Mouse (Mus musculus) testis, adult 2 months (tissue): ENCODE measurements around the gene Rgs6. TPM values are rescaled to one million over a fixed set of nuclear protein-coding genes. Genes with fewer than 3 reads are reported as not detected.

Experiments
- H3K27ac ChIP-seq: fragments of 200-500 bp; 2 replicates; pipeline ENCODE4 v1.5.1; 2012; ENCODE audit warnings: low read depth, low read length; ENCODE audit not compliant: control insufficient read depth, insufficient read depth
- H3K27me3 ChIP-seq: fragments of 200-500 bp; 2 replicates; pipeline ENCODE4 v1.6.1; 2012; ENCODE audit warnings: mild to moderate bottlenecking, low read length, moderate library complexity; ENCODE audit not compliant: control insufficient read depth, insufficient read depth
- H3K36me3 ChIP-seq: fragments of 200-500 bp; 2 replicates; pipeline ENCODE4 v1.6.1; 2012; ENCODE audit warnings: mild to moderate bottlenecking, low read length; ENCODE audit not compliant: control insufficient read depth, insufficient read depth
- H3K4me1 ChIP-seq: fragments of 200-500 bp; 2 replicates; pipeline ENCODE4 v1.6.1; 2012; ENCODE audit warnings: low read length; ENCODE audit not compliant: control insufficient read depth, insufficient read depth
- H3K4me3 ChIP-seq: fragments of 200-500 bp; 2 replicates; pipeline ENCODE4 v1.5.1; 2012; ENCODE audit warnings: low read depth, mild to moderate bottlenecking, low read length, moderate library complexity, mixed read lengths; ENCODE audit not compliant: control insufficient read depth
- CTCF ChIP-seq: fragments of 200-500 bp; IDR thresholded peaks from 2 replicates; pipeline ENCODE4 v1.5.1; 2012; ENCODE audit warnings: low read depth, mild to moderate bottlenecking, inconsistent platforms, low read length, moderate library complexity; ENCODE audit not compliant: control insufficient read depth, insufficient read depth, insufficient replicate concordance
- POLR2A ChIP-seq: fragments of 200-500 bp; IDR thresholded peaks from 2 replicates; pipeline ENCODE4 v1.6.1; 2012; ENCODE audit warnings: low read depth, mild to moderate bottlenecking, inconsistent platforms, low read length, moderate library complexity; ENCODE audit not compliant: control insufficient read depth
- polyA plus RNA-seq: library from polyadenylated mRNA; depleted of rRNA; stranded (reverse); fragments of >200 nt; gene quantifications from 2 replicates; pipeline ENCODE4 v1.2.3, GENCODE M21; 2012

Rgs6 gene
- polyA plus RNA-seq, 1 experiment = 0.75 TPM

DNA sequence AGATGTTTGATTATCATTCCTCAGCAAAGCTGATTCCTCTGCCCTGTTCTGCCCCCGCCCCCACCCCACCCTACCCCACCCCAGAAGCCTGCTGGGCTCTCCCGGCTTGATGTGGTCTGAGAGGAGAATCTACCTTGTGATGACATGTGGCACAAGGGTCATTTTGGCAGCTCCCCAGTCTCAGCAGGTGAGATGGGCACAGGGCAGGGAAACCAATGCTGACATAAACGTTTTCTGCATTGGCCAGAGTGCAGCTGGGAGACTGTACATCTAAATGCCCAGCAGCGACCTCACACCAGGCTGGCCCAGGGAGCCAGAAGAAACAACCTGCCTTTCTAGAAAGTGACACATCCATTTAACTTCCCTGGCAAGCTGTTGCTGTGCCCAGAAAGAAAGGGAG, 572.6 kb downstream of the Rgs6 start:
- H3K4me3 ChIP-seq = no peak overlapping the region
- no peaks in the 10 kb centered on the region for H3K36me3 ChIP-seq
- H3K27ac ChIP-seq = no peak overlapping the region
- H3K4me1 ChIP-seq = no peaks in the 10 kb centered on the region
- H3K27me3 ChIP-seq = no peaks in the 10 kb centered on the region
- TF ChIP-seq POLR2A = no peak
- no peak for TF ChIP-seq CTCF

DNA sequence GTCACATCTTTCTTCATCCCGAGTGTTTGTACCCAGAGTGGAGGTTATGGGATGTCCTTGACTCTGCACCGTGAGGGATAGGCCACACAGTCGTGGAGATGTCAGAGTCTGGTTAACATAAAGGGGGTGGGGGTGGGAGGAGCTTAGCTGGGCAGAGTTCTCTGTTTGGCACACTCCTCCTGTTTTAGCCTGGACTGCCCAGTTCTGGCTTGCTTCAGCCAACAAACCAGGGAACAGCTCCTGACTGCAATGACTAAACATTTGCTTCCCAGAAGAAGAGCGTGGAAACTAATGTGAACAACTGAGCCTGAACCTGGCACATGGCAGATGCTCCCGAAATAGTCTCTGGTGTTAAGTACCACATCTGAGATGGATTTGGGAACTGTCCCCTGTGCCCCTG, 575.6 kb downstream of the Rgs6 start:
- no peak overlapping the region for H3K27ac ChIP-seq
- H3K4me3 ChIP-seq = no peak overlapping the region
- no peaks in the 10 kb centered on the region for H3K27me3 ChIP-seq
- no peak for TF ChIP-seq POLR2A
- no peak for TF ChIP-seq CTCF
- H3K36me3 ChIP-seq = no peaks in the 10 kb centered on the region
- no peaks in the 10 kb centered on the region for H3K4me1 ChIP-seq

DNA sequence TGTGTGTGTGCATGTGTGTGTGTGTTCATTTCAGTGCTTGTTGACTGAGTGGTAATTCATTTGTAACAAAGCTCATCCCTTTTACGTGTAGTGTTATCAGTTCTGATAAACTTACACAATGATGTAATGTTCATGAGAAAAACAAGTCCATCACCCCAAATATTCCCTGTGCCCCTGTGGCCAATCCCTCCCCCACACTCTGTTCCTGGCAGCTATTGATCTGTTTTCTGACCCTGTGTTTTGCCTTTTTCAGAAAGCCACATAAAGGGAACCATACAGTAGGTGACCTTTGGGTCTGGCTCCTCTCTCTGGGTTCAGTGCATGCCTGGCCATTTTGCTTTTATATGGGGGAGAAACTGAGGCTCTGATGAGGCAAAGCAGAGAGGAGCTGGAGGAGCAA, 577.0 kb downstream of the Rgs6 start:
- TF ChIP-seq POLR2A (no peak), CTCF (no peak)
- Histone ChIP-seq H3K27ac (no peak overlapping the region), H3K36me3 (no peaks in the 10 kb centered on the region), H3K4me1 (no peaks in the 10 kb centered on the region), H3K4me3 (no peak overlapping the region), H3K27me3 (no peaks in the 10 kb centered on the region)

DNA sequence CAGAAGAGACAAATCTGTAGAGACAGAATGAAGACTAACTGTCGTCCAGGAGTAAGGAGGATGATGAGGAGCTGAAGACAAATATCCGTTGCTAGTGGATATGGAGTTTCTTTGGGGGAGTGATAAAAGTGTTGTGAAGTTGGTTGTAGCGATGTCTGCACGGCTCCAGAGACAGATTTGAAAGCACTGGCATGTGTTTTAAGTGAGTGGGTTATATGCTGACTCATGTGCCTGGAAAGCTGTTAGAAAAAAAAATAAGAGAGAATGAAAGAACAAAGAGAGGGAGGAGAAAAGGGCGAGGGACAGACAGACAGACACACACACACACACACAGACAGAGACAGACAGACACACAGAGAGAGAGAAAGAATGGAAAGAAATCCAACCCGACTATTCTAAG, 580.2 kb downstream of the Rgs6 start:
- Histone ChIP-seq H3K36me3 (no peaks in the 10 kb centered on the region), H3K4me3 (no peak overlapping the region), H3K27ac (no peak overlapping the region), H3K27me3 (no peaks in the 10 kb centered on the region), H3K4me1 (no peaks in the 10 kb centered on the region)
- no peak for TF ChIP-seq POLR2A
- no peak for TF ChIP-seq CTCF

DNA sequence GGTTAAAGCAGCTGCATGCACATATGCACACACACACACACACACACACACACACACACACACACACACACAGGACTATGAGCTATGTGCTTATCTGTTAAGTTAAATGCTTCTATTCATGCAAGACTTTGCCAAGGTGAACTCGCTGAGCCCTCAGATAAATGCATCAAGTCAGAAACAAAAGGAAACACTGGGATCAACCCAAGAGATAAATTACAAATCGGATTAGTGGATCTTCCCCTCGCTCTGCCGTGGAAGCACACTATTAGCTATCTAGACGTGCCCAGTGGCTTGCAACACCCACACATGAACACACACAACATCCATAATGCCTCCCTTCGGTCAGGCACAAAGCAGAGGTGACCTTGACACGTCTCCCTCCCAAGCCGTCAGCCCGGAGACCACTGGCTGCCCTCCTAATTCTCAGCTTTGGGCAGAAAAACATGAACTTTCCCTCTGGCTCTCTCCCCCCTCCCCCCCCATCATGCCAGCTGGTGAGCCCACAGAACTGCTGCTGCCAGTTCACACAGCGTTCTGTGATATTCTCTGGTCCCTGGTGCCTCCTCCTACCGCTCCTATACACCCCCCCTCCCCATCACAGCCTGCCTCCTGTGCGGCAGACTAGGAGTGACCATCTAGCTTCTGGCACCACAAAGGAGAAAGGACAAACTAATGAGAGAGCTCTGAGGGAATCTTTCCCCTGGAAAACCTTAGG, 581.6 kb downstream of the Rgs6 start:
- H3K27ac ChIP-seq = no peak overlapping the region
- TF ChIP-seq CTCF (no peak), POLR2A (no peak)
- no peak overlapping the region for H3K4me3 ChIP-seq
- H3K27me3 ChIP-seq = no peaks in the 10 kb centered on the region
- H3K36me3 ChIP-seq = no peaks in the 10 kb centered on the region
- no peaks in the 10 kb centered on the region for H3K4me1 ChIP-seq

DNA sequence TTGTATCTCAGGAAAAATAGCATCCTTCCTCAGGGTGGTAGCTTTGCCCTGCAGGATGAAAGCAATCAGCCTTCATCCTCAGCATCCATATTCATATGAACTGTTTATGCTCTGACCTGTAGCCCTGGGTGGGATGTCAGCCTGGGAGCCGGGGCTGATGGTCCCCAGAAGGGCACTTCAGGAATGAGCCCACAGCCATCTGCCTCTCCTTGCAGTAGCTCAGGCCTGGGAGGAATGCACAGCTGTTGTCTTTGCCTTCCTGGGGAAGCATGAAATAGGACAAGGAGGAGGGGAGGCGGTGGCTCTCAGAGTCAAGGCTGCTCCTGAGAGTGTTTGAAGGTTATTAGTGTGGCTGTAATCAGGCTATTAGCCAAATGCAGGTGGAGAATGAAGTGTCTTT, 590.7 kb downstream of the Rgs6 start:
- H3K4me1 ChIP-seq = no peaks in the 10 kb centered on the region
- H3K36me3 ChIP-seq = no peaks in the 10 kb centered on the region
- H3K27ac ChIP-seq = no peak overlapping the region
- no peaks in the 10 kb centered on the region for H3K27me3 ChIP-seq
- no peak overlapping the region for H3K4me3 ChIP-seq
- TF ChIP-seq CTCF = no peak
- no peak for TF ChIP-seq POLR2A

DNA sequence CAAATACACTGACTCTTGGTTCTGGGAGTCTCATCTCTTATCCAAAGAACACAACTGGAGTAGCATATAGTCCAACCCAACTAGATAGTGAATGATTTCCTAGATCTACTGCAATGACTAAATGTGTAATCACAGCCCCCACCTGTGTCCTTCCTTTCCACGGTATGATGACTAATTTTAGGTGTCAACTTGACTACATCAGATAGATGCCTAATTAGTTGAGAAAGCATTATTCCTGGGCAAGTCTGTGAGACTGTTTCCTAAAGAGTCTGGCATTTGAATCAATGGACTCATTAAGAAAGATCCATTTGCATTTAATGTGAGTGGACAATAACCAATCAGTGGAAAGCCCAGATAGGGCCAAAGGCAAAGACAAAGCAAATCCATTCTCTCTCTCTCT, 591.8 kb downstream of the Rgs6 start:
- TF ChIP-seq CTCF (no peak), POLR2A (no peak)
- Histone ChIP-seq H3K36me3 (no peaks in the 10 kb centered on the region), H3K4me3 (no peak overlapping the region)

DNA sequence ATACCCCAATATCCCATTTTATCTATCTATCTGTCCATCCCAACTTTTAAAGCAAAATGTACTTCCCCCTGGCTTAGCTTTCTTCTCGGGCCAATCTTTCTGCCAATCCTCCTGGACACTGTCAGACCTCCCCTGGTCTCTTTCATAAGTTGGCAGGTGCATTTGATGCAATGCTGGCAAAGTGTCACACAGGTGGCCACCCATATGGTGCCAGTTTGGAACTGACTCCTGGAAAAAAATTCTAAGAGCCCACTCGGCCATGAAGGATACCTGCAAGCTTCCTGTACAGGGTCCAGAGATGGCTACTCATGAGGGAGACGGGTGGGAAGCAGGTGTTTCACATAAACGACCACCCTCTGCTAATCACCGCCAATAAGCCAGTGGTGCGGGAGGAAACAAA, 592.5 kb downstream of the Rgs6 start:
- H3K27me3 ChIP-seq = no peaks in the 10 kb centered on the region
- H3K4me1 ChIP-seq = no peaks in the 10 kb centered on the region
- H3K4me3 ChIP-seq = no peak overlapping the region
- TF ChIP-seq POLR2A (no peak), CTCF (no peak)
- no peak overlapping the region for H3K27ac ChIP-seq
- H3K36me3 ChIP-seq = no peaks in the 10 kb centered on the region

More for the DNA sequence above, 591.8 kb downstream of the Rgs6 start:
- Histone ChIP-seq H3K27me3 (no peaks in the 10 kb centered on the region), H3K27ac (no peak overlapping the region), H3K4me1 (no peaks in the 10 kb centered on the region)

DNA sequence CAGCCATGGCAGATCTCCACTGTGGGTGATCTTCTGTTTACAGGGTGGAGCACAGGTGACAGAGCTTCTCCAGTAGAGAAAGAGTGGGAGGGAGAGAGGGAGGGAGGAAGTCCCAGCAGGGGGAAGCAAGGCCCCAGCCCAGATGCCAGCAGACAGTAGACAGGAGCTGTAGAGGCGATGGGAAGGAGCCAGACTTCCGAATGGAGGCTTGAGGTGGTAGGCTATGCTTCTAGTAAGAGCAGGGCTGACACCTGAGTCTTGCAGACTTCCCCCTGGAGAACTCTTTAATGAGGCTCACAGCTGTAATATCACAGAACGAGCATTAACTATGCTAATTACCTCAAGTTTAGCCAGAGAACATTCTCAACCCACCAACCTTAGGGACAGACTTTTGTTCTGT, 613.6 kb downstream of the Rgs6 start:
- Histone ChIP-seq H3K36me3 (no peaks in the 10 kb centered on the region), H3K4me3 (no peak overlapping the region), H3K27ac (no peak overlapping the region), H3K27me3 (no peaks in the 10 kb centered on the region), H3K4me1 (no peaks in the 10 kb centered on the region)
- TF ChIP-seq POLR2A (no peak), CTCF (no peak)
